Mouse (Mus musculus): ENCODE measurements around the gene Ndst2. TPM values are rescaled to one million over a fixed set of nuclear protein-coding genes. Genes with fewer than 3 reads are reported as not detected.

The Ndst2 gene
- polyA plus RNA-seq, 1 experiment from 2014 or later: 29.6 TPM

GRCm38 (mm10) chr14:20749494-20750051 is 15.2 kb upstream of the Ndst2 start:
- H3K9me3 ChIP-seq (ENCODE audit: control insufficient read depth, low read length): no peaks in the 10 kb centered on the region
- WGBS: 75% methylated on average over 4 of the region's 4 CpGs
- no peak overlapping the region for H3K27ac ChIP-seq (ENCODE audit: low read depth)
- no peak overlapping the region for H3K4me2 ChIP-seq (ENCODE audit: low read length)
- H3K4me1 ChIP-seq (replicated peaks; ENCODE audit: control insufficient read depth, insufficient read depth, low read length): no peaks in the 10 kb centered on the region
- H3K4me3 ChIP-seq (ENCODE audit: low read depth, low read length): no peak overlapping the region
- no peaks in the 10 kb centered on the region for H3K27me3 ChIP-seq (replicated peaks; ENCODE audit: control insufficient read depth, insufficient read depth, low read length)
- peaks cover 23% of the 10 kb centered on the region for H3K36me3 ChIP-seq (ENCODE audit: control insufficient read depth, insufficient read depth, low read length)
- no peak for DNase-seq (ENCODE audit: low spot score)
- no peak overlapping the region for H3K9ac ChIP-seq (ENCODE audit: low read length)
- no peak for ATAC-seq (replicated peaks; ENCODE audit: low FRiP score, low TSS enrichment, low read depth)

- 68% methylated on average over 4 of the region's 4 CpGs for WGBS
- H3K4me1 ChIP-seq (replicated peaks; ENCODE audit: control insufficient read depth, insufficient read depth, low read length): no peaks in the 10 kb centered on the region
- no peak overlapping the region for H3K4me2 ChIP-seq (ENCODE audit: low read length)
- H3K4me3 ChIP-seq (ENCODE audit: low read depth, low read length): no peak overlapping the region
- H3K27me3 ChIP-seq (replicated peaks; ENCODE audit: control insufficient read depth, insufficient read depth, low read length): no peaks in the 10 kb centered on the region
- ATAC-seq (replicated peaks; ENCODE audit: low FRiP score, low TSS enrichment, low read depth) (no peak), DNase-seq (ENCODE audit: low spot score) (no peak)
- H3K9me3 ChIP-seq (ENCODE audit: control insufficient read depth, low read length): no peaks in the 10 kb centered on the region
- H3K27ac ChIP-seq (ENCODE audit: low read depth): no peak overlapping the region
- no peak overlapping the region for H3K9ac ChIP-seq (ENCODE audit: low read length)
- H3K36me3 ChIP-seq (ENCODE audit: control insufficient read depth, insufficient read depth, low read length): peaks cover 30% of the 10 kb centered on the region
Observed at GRCm38 (mm10) chr14:20748388-20748787, 14.0 kb upstream of the Ndst2 start.

DNA sequence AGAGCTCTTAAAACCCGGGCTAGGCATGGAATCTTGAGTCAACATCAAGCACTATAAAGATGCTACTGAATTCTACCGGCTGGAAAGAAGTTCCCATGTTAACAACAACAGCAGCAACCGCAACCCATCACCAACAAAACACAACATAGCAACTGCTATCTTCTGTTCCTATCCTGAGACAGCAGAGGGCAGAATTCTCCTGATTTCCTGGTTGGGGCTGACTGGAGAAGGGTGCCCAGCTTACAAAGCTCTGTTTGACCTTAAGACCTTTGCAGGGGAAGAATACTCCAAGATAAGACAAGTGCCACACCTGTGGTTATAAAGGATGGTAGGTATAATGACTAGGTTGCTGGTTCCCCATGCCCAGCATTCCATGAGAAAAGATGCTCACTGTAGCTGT is 12.6 kb upstream of the Ndst2 start:
- 83% methylated on average over 3 of the region's 3 CpGs for WGBS
- Histone ChIP-seq H3K4me2 (ENCODE audit: low read length) (no peak overlapping the region), H3K27me3 (replicated peaks; ENCODE audit: control insufficient read depth, insufficient read depth, low read length) (no peaks in the 10 kb centered on the region), H3K4me3 (ENCODE audit: low read depth, low read length) (no peak overlapping the region), H3K27ac (ENCODE audit: low read depth) (no peak overlapping the region), H3K36me3 (ENCODE audit: control insufficient read depth, insufficient read depth, low read length) (peaks cover 43% of the 10 kb centered on the region), H3K4me1 (replicated peaks; ENCODE audit: control insufficient read depth, insufficient read depth, low read length) (no peaks in the 10 kb centered on the region), H3K9me3 (ENCODE audit: control insufficient read depth, low read length) (no peaks in the 10 kb centered on the region), H3K9ac (ENCODE audit: low read length) (no peak overlapping the region)
- DNase-seq (ENCODE audit: low spot score) (no peak), ATAC-seq (replicated peaks; ENCODE audit: low FRiP score, low TSS enrichment, low read depth) (no peak)

DNA sequence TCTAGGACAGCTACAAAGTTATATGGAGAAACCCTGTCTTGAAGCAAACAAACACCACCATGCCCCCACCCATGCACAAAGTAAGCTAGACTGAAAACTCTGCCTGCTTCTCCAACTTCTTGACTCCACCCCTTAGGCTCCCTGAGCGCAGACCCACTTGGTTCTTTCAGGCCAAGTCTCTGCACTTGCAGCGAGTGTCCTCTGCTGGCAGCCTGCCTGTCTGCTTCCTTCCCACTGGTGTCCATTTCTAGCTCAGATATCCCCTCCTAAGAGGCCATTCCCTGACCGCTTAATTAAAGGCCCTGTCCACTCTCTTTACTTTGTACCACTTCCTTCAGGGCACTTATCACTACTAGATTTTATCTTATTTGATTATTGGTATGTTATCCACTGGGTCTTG is 9.3 kb upstream of the Ndst2 start:
- Histone ChIP-seq H3K4me3 (ENCODE audit: low read depth, low read length) (no peak overlapping the region), H3K9me3 (ENCODE audit: control insufficient read depth, low read length) (no peaks in the 10 kb centered on the region), H3K27ac (ENCODE audit: low read depth) (no peak overlapping the region), H3K9ac (ENCODE audit: low read length) (no peak overlapping the region), H3K4me1 (replicated peaks; ENCODE audit: control insufficient read depth, insufficient read depth, low read length) (no peaks in the 10 kb centered on the region), H3K27me3 (replicated peaks; ENCODE audit: control insufficient read depth, insufficient read depth, low read length) (no peaks in the 10 kb centered on the region), H3K4me2 (ENCODE audit: low read length) (no peak overlapping the region), H3K36me3 (ENCODE audit: control insufficient read depth, insufficient read depth, low read length) (peaks cover 67% of the 10 kb centered on the region)
- 84% methylated on average over 3 of the region's 3 CpGs for WGBS
- DNase-seq (ENCODE audit: low spot score): no peak
- no peak for ATAC-seq (replicated peaks; ENCODE audit: low FRiP score, low TSS enrichment, low read depth)

GRCm38 (mm10) chr14:20741301-20741700 is 6.9 kb upstream of the Ndst2 start:
- no peak overlapping the region for H3K27ac ChIP-seq (ENCODE audit: low read depth)
- no peaks in the 10 kb centered on the region for H3K9me3 ChIP-seq (ENCODE audit: control insufficient read depth, low read length)
- DNase-seq (ENCODE audit: low spot score): no peak
- peaks cover 74% of the 10 kb centered on the region for H3K36me3 ChIP-seq (ENCODE audit: control insufficient read depth, insufficient read depth, low read length)
- no peaks in the 10 kb centered on the region for H3K27me3 ChIP-seq (replicated peaks; ENCODE audit: control insufficient read depth, insufficient read depth, low read length)
- H3K9ac ChIP-seq (ENCODE audit: low read length): no peak overlapping the region
- H3K4me1 ChIP-seq (replicated peaks; ENCODE audit: control insufficient read depth, insufficient read depth, low read length): no peaks in the 10 kb centered on the region
- no peak overlapping the region for H3K4me2 ChIP-seq (ENCODE audit: low read length)
- no peak for ATAC-seq (replicated peaks; ENCODE audit: low FRiP score, low TSS enrichment, low read depth)
- H3K4me3 ChIP-seq (ENCODE audit: low read depth, low read length): no peak overlapping the region
- 93% methylated on average over 9 of the region's 9 CpGs for WGBS

GRCm38 (mm10) chr14:20738511-20738910 is 4.1 kb upstream of the Ndst2 start:
- Histone ChIP-seq H3K27ac (ENCODE audit: low read depth) (no peak overlapping the region), H3K4me3 (ENCODE audit: low read depth, low read length) (no peak overlapping the region), H3K27me3 (replicated peaks; ENCODE audit: control insufficient read depth, insufficient read depth, low read length) (no peaks in the 10 kb centered on the region), H3K4me1 (replicated peaks; ENCODE audit: control insufficient read depth, insufficient read depth, low read length) (peaks cover 6% of the 10 kb centered on the region), H3K4me2 (ENCODE audit: low read length) (no peak overlapping the region), H3K36me3 (ENCODE audit: control insufficient read depth, insufficient read depth, low read length) (peaks cover 63% of the 10 kb centered on the region), H3K9ac (ENCODE audit: low read length) (no peak overlapping the region), H3K9me3 (ENCODE audit: control insufficient read depth, low read length) (no peaks in the 10 kb centered on the region)
- 78% methylated on average over 8 of the region's 8 CpGs for WGBS
- DNase-seq (ENCODE audit: low spot score) (no peak), ATAC-seq (replicated peaks; ENCODE audit: low FRiP score, low TSS enrichment, low read depth) (no peak)

- no peak overlapping the region for H3K4me2 ChIP-seq (ENCODE audit: low read length)
Observed at GRCm38 (mm10) chr14:20737306-20737705, 2.9 kb upstream of the Ndst2 start.

DNA sequence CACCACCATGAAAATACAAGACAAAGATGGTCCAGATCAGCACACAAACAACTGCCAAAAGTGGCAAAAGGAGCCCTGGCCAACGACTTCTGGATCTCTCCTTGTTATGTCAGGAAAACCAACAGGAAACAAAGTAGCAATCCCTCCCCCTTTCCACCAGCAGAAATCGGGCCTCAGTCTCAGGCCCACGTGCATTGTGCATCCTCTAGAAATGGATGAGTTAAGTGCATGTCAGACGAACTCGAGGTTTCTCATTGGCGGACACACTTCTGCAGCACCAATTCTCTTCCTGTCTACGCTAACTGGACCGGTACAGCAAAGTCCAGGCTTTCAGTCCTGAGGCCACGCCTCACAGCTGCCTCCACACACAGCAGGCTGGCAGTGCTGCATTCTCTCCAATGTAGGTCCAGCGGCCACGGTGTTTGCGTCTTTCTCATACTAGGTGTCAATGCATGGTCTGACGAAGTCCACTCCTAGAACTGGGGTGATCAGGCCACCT is 1.6 kb upstream of the Ndst2 start:
- ATAC-seq (replicated peaks; ENCODE audit: low FRiP score, low TSS enrichment, low read depth) (no peak), DNase-seq (ENCODE audit: low spot score) (no peak)
- no peak overlapping the region for H3K27ac ChIP-seq (ENCODE audit: low read depth)
- 77% methylated on average over 13 of the region's 13 CpGs for WGBS
- peaks cover 20% of the 10 kb centered on the region for H3K4me1 ChIP-seq (replicated peaks; ENCODE audit: control insufficient read depth, insufficient read depth, low read length)
- H3K27me3 ChIP-seq (replicated peaks; ENCODE audit: control insufficient read depth, insufficient read depth, low read length): no peaks in the 10 kb centered on the region
- H3K9ac ChIP-seq (ENCODE audit: low read length): no peak overlapping the region
- H3K9me3 ChIP-seq (ENCODE audit: control insufficient read depth, low read length): no peaks in the 10 kb centered on the region
- no peak overlapping the region for H3K4me3 ChIP-seq (ENCODE audit: low read depth, low read length)
- peaks cover 52% of the 10 kb centered on the region for H3K36me3 ChIP-seq (ENCODE audit: control insufficient read depth, insufficient read depth, low read length)
- H3K4me2 ChIP-seq (ENCODE audit: low read length): no peak overlapping the region

More at GRCm38 (mm10) chr14:20737306-20737705, 2.9 kb upstream of the Ndst2 start:
- Histone ChIP-seq H3K27me3 (replicated peaks; ENCODE audit: control insufficient read depth, insufficient read depth, low read length) (no peaks in the 10 kb centered on the region), H3K4me1 (replicated peaks; ENCODE audit: control insufficient read depth, insufficient read depth, low read length) (peaks cover 15% of the 10 kb centered on the region), H3K4me3 (ENCODE audit: low read depth, low read length) (no peak overlapping the region), H3K27ac (ENCODE audit: low read depth) (no peak overlapping the region), H3K9ac (ENCODE audit: low read length) (no peak overlapping the region), H3K36me3 (ENCODE audit: control insufficient read depth, insufficient read depth, low read length) (peaks cover 55% of the 10 kb centered on the region), H3K9me3 (ENCODE audit: control insufficient read depth, low read length) (no peaks in the 10 kb centered on the region)
- peak; percentile 74 for DNase-seq (ENCODE audit: low spot score)
- WGBS: 28% methylated on average over 14 of the region's 14 CpGs
- ATAC-seq (replicated peaks; ENCODE audit: low FRiP score, low TSS enrichment, low read depth): 0 out of 2 replicates have a peak, but pooled peaks have one; percentile 5

DNA sequence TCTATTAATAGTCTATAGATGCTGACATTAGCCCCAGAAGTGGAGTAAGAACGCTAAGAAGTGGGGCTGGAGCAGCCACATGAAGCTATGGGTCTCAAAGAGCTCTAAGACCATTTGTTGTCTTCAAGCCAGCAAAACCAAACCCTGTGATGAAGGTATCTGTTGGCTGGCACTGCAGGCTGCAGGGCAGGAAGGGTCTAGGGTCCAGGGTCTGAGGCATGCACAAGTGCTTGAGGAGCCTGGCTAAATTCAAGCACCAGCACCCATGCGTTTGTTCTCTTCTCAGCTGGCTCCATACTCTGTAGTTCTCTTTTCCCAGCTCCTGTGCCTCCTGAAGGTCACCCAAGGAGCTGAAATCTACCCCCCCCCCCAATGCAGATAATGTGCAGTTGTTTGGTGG is 690 bp upstream of the Ndst2 start:
- DNase-seq (ENCODE audit: low spot score) (no peak), ATAC-seq (replicated peaks; ENCODE audit: low FRiP score, low TSS enrichment, low read depth) (no peak)
- Histone ChIP-seq H3K27me3 (replicated peaks; ENCODE audit: control insufficient read depth, insufficient read depth, low read length) (no peaks in the 10 kb centered on the region), H3K27ac (ENCODE audit: low read depth) (peak overlapping the region; percentile 94), H3K4me3 (ENCODE audit: low read depth, low read length) (peak overlapping the region; percentile 73; the same call in 1 of the 2 replicates), H3K9me3 (ENCODE audit: control insufficient read depth, low read length) (no peaks in the 10 kb centered on the region), H3K9ac (ENCODE audit: low read length) (no peak overlapping the region; the same call in 1 of the 2 replicates), H3K4me2 (ENCODE audit: low read length) (peak overlapping the region; percentile 86), H3K4me1 (replicated peaks; ENCODE audit: control insufficient read depth, insufficient read depth, low read length) (peaks cover 20% of the 10 kb centered on the region), H3K36me3 (ENCODE audit: control insufficient read depth, insufficient read depth, low read length) (peaks cover 55% of the 10 kb centered on the region)
- WGBS: 64% methylated on average over 2 of the region's 2 CpGs

Data from intestine, embryonic 14.5 days (tissue).